Mouse (Mus musculus) layer of hippocampus, adult 9-10 months (tissue): ENCODE data around the gene Ppargc1a.
A peak's percentile ranks its signal among the peaks of the same experiment; 100 is the strongest.

Experiments
- DNase-seq: peaks from one replicate; pipeline ENCODE4 v3.0.0; 2022; ENCODE audit warnings: low spot score

Gene Ppargc1a

GRCm38 (mm10) chr5:51552483-51553091 is 14.9 kb downstream of the Ppargc1a start:
- peak; percentile 21 for DNase-seq

DNA sequence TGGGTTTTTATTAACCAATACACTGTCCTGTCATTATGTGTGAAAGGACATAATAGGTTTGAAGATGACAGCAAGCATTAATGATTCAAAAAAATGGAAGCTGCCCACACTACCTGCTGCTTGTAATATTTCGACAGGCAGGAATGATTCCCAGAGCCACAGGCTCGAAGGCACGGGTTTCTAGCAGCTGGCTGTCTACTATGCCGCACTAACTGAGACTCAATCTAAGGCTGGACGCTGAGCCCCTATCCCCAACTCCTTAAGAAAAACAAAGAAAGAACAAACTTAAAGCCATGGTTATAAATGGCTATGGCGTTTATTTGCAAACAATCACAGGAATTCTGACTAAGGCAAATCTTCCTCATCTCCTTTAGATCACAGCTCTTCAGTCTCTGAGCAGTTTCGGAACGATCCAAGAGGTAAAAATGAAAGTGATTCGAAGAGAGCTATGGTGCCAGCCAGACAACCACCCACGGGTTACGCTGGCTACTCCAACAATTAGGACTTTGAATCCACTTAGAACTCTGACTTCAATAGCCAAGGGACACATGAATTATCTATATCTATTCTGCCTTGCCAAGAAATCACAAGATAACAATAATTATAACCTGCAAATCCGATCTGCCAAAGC is 15.6 kb downstream of the Ppargc1a start:
- DNase-seq: no peak

DNA sequence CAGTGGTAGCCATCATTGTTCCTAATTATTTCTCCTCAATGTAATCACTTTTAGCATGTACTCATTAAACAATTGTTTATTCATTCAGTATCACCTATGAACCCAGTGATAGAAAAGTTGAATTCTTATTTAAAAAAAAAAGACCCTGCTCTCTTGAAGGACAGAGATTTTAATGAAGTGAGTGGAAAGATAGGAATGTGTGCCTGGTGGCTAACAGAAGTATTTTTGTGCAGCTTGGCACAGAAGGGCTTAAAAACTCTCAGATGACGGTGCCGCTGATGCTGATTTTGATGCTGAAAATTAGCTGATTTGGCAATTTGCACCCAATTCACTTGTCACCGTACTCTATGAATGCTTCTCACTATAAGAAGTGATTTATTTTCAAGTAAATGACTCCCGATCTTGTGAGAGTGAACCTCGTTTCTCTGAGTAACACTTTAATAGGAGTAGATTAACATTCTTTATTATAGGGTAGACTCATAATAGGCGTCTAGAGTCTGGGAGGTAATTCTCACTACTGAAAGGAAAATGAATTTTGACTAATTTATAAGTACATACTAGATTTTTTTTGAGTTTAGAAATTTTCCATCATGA is 20.0 kb downstream of the Ppargc1a start:
- DNase-seq: no peak

- no peak for DNase-seq
Measured at GRCm38 (mm10) chr5:51546817-51547216, 20.7 kb downstream of the Ppargc1a start.

DNA sequence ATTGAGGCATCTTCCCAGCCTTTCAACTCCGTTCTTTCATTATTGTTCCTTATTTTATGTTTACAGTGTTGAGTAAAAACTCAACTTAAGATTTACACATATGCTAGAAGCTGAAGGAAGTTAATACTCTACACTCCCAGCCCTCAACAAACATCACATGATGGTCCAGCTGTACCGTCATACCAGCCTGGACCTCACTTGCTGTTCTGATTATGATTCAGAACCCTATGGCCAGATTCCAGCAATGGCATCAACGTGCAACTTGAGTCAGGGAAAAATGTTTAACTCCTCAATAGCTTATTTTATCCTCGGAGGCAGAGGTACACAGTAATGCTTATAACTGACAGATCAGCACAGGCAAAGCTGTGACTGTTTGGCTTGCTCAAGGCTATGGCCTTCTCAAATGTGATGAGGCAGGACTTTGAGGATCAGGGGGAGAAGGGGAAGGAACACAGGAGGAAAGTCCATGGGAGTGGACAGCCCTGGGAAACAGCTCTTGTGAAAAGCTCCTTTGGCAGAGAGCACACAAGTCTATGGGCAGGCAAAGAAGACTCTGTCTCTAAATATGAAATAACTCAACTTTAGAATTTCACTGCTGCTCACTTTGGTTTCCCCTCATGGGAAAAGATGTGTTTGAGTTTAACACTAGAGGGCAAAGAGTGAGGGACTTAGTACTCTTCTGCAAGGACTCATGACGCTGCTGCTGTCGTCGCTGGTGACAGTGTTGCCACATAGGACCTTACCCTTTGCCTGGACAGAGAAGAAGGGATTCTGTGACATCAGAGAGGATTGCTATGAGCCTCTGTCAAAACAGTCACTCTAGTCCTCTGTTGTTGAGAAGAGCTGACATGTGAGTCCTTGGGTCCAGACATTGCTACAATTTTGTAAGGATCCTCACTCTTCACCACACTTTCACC is 22.1 kb downstream of the Ppargc1a start:
- no peak for DNase-seq

GRCm38 (mm10) chr5:51544141-51544735 is 23.3 kb downstream of the Ppargc1a start:
- DNase-seq: no peak

GRCm38 (mm10) chr5:51541557-51541956 is 26.0 kb downstream of the Ppargc1a start:
- no peak for DNase-seq

GRCm38 (mm10) chr5:51540816-51541215 is 26.7 kb downstream of the Ppargc1a start:
- no peak for DNase-seq

DNA sequence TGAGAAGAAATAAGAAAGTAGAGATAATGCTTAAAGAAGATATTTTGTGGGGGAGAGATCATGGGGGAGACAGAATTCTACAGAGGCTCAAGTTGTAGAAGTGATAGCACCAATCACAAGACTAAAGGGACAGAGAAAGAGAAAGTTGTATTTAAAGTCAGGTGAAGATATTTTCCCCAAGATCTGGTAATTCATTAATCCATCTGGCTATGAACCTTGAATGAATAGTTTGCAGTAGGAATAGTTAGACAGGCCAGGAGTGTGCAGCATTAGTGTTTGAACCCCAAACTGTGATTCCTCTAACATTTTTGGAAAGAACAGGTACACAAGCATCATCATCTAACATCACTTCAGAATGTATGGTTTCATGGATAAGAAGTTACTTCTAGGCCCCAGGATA is 28.0 kb downstream of the Ppargc1a start:
- DNase-seq: no peak

DNA sequence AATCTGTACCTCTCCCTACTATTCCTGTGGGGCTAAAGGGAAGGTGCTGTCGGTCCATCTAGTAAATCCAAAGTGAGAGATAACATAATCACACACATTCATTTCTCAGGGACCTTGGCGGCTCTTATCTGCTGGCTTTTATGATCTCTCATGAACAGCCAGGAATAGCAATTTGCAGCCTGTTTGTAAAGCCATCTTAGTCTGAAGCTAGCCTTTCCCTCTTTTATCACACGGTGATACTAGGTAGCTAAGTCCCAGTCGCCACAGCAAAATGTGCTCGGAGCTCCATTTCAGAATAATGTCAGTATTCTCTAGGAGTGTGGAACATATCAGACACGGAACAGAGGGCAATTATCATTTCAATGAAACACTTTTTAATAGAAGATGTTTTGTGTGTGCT is 29.2 kb downstream of the Ppargc1a start:
- no peak for DNase-seq

DNA sequence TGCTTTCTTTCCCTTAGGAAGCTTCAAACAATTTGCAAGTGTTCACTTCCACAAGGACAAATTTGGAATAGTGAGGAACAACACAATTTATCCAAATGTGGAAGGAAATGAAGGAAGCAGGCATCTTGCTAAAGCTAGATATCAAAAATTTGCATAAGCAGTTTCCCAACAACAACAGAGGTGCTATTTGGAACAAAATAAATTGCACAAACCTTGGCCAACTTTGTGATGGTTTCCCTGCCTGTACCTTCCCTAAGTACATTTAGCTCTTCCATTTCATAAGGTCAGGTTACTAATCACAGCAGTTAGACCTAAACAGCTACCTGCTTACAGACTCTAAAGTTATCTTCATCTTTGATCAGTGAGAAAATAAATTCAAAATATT is 29.9 kb downstream of the Ppargc1a start:
- DNase-seq: no peak

DNA sequence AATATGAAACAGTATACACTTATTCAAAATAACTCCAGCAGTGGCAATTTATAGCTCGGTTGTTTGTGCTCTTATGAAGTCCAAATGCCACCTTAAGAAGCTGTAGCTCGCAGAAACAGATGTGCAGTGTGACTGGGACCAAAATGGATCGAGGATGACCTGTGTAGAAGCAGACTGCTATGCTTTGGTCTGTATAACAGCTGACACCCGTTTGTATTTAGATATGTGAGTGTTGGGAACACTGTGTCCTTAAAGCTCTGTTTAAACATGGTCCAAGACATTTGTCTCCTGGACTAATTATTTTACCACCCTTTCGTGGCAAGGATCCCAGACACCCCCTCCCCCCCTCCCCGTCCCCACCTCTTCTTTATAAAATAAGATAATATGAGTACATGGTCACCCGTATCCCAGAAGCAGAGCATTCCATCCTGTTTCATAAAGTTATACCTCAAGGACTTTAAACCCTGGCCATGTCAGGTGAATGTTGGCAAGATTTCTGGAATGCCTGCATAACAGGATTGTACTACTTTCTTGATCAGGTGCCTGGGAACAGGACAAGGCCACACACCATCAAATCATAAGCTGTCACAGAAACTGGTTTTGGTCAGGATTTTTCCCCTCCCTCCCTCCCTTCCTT is 30.4 kb downstream of the Ppargc1a start:
- no peak for DNase-seq

GRCm38 (mm10) chr5:51534456-51534855 is 33.1 kb downstream of the Ppargc1a start:
- no peak for DNase-seq

GRCm38 (mm10) chr5:51531286-51531685 is 36.2 kb downstream of the Ppargc1a start:
- no peak for DNase-seq

DNA sequence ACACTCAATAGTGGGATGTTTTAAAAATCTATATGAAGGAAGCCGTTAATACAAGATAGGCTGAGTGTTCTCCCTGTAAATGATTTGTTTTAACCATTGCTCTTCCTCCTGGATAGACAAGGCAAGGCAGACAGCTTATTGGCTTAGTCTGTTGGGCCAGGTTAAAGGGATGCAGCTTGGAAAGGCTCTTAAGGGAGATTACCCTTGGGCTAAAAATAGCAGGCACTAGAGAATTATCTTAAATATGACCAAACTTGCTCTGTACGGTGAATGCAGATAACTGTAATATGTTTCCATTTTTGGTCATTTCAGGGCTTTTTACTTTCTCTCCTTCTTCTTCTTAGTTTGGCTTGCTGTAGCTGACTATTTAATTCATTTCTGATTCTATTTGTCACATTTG is 38.1 kb downstream of the Ppargc1a start:
- DNase-seq: no peak

DNA sequence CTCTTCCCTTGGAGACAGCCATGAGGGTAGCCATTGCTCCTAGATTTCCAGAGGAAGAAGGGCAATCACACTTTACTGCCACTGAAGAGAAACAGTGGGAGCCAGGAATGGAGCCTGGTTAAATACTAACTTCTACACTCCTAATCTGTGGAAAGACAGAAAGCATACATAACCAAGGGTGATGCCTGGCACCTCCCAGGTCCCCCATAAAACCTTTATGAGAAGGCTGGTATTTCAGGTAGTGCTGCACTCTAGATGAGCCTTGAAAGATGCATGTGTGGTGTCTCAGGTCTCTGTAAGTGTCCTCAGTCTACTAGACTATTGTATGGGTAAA is 39.4 kb downstream of the Ppargc1a start:
- no peak for DNase-seq

DNA sequence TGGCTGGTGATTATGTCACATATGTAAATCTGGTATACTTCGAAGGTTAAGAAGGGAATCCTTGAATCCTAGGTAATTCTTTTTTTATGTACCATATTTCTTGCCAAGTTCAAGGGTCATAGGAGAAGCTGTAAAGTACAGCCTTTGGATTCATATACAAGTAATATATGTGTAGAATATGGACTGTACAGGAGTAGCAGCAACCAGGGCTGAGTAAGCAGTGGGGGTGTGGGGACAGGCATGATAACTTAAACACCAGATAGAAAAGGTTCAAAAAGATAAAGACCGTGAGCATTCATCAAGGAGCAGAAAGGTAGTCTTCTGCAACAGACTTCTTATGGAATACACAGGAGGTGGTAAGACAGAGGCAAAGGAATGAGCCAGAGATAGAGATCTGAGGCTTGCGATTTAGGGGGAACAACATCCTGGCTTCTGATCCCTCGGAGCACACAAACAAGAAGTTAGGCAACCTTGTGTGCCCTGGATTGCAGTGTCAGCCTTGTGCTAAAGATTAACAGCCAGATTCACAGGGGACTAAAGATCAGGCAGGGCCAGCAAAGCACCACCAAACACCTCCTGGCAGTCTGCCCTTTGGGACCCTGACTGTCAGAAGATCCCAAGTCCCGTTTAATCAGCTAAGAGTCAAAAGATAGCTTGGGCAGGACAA is 39.9 kb downstream of the Ppargc1a start:
- no peak for DNase-seq

DNA sequence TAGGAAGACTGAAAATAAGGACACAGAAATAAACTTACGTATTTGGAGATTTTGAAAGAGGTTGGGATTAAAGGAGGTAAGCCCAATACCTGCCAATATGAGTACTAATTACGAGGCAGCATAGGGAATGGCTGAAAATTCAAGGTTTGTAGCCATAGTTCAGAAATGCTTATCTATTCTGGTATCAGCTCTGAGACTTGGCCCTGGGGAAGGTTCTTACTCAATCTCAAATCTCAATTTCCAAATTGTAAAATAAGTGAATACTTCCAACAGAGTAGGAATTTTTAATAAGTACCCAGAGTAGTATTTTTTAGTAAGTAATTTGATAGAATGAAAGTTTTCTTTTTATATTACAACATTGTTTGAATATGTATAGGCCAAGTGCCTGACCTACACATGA is 41.7 kb downstream of the Ppargc1a start:
- DNase-seq: no peak

DNA sequence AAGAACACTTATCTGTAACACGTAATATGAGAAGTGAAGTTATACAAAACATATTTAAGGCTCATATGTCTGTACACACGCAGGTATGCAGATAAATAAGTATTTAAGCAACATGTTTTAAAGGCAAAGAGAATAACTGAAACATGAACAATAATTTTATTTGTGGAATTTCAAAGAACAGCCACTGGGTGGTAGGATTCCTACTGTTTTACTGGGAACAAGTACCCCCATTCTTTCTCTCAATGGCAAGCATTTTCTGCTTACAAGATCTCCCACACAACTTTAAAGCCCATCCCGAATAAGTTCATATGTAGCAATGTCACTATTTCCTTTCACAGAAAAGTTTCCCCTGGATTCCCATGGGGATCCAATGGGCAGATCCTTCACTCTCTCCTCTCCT is 46.7 kb downstream of the Ppargc1a start:
- DNase-seq: no peak

DNA sequence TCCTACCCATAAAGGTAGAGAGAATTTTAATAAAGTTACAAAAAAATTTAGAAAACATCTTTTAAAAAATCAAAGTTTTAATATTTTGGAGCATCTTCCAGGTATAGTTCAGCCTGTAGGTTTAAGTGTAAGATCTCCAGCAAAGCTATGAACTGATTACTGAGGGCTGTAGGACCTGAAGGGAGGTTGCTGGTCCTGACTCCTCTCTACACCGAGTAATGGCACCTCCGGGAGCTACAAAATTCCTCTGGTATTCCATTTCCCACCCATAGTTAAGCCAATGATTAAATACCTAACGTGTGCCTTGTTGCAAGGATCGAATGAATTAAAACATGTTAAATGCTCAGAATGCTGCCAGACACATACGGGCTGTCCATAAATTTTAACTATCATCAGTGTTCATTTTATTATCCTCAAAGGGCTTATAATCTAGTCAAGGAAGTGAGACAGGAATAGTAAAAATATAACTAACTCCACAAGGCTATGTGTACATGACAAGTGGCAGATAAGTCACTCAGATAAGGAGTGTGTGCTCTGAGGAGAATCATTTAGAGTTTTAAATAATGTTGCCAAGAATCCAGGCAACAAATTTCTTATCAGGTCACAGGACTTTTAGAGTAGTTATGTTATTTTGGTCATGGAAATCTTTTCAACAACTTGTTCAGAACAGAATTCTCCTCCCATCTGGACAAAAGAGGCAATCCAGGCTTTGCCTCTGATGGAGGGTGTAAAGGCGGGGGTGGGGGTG is 49.9 kb downstream of the Ppargc1a start:
- no peak for DNase-seq

DNA sequence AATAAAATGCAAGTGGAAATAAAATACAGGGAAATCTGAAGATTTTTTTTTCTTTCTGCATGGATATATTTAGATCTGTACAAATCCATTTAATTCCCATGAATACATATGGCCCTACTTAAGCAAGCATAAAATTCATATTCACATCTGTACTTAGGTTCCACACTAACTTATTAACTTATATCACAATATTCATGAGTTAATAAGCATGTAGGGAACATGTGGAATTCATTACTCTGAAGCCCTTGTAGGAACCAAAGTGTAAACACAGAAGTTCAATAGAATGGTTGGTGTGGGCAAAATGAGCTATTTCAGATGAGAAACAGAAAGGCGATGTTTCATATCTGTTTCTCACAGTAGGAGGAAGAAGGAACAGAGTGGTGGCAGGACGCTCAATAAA is 62.9 kb downstream of the Ppargc1a start:
- DNase-seq: no peak
